Comparison of ENCODE assay signal across 11 mouse cellular contexts in the genomic region with DNA sequence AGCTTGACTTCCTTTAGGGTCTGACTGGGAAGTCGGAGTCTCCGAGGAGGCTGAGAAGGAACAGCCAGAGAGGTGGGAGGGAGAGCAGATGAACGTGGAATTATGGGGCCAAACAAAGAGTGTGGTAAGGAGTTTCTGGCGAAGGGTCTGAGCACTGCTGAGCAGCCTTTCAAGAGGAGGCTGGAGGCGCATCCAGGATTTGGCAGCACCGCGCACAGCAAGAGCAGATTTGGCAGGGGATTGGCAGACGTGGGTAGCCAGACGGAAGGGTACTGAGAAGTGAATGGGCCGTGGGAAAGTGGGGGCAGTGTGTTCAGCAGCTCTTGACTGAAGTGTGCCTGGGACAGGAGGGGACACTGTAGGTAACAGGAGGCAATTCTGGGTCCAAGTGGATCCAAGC. TPM values are rescaled to one million over a fixed set of nuclear protein-coding genes. Genes with fewer than 3 reads are reported as not detected.
DNase-seq lines count a peak whose midpoint lies in the region; ATAC-seq and TF ChIP-seq lines count a peak whose summit lies in the region.
"Had no signal": no experiment of that assay in that cellular context is flagged by ENCODE, and none has a peak within 500 bp of the region (broad histone marks: within the 10 kb centered on the region; RNA-seq: fewer than 3 reads in every experiment).

No protein-coding gene starts in this region.

- H3K27me3 ChIP-seq in forebrain, embryonic 14.5 days (replicated peaks; ENCODE audit: control insufficient read depth, insufficient read depth, low read length), result no peaks in the 10 kb centered on the region
- H3K27me3 ChIP-seq in forebrain, embryonic 10.5 days (ENCODE audit: poor library complexity, severe bottlenecking), result peaks cover 17% of the 10 kb centered on the region; the same call in 1 of the 2 replicates
- H3K27me3 ChIP-seq in midbrain, postnatal 0 days (ENCODE audit: insufficient read depth, low read length), result no peaks in the 10 kb centered on the region
- H3K27me3 ChIP-seq in intestine, postnatal 0 days (replicated peaks; ENCODE audit: control insufficient read depth, insufficient read depth, low read length), result no peaks in the 10 kb centered on the region
- H3K27me3 ChIP-seq: neural tube, embryonic 13.5 days had no signal

- H3K4me3 ChIP-seq in forebrain, embryonic 14.5 days (ENCODE audit: low read depth, low read length), result no peak overlapping the region
- no peak overlapping the region for H3K4me3 ChIP-seq in forebrain, embryonic 10.5 days
- no peak overlapping the region for H3K4me3 ChIP-seq in midbrain, postnatal 0 days (ENCODE audit: low read depth, low read length)
- no peak overlapping the region for H3K4me3 ChIP-seq in intestine, postnatal 0 days (ENCODE audit: low read depth, low read length)
- H3K4me3 ChIP-seq: neural tube, embryonic 13.5 days had no signal

- 30% methylated on average over 10 of the region's 10 CpGs for WGBS in forebrain, embryonic 14.5 days
- WGBS in forebrain, embryonic 10.5 days, result 73% methylated on average over 10 of the region's 10 CpGs
- 52% methylated on average over 10 of the region's 10 CpGs for WGBS in midbrain, postnatal 0 days
- whole genome bisulfite sequencing in intestine, postnatal 0 days, result 82% methylated on average over 10 of the region's 10 CpGs

- H3K4me1 ChIP-seq in forebrain, embryonic 14.5 days (ENCODE audit: control insufficient read depth, insufficient read depth, low read length), result peaks cover 42% of the 10 kb centered on the region
- peaks cover 25% of the 10 kb centered on the region for H3K4me1 ChIP-seq in forebrain, embryonic 10.5 days
- peaks cover 19% of the 10 kb centered on the region for H3K4me1 ChIP-seq in midbrain, postnatal 0 days (ENCODE audit: insufficient read depth, low read length)
- no peaks in the 10 kb centered on the region for H3K4me1 ChIP-seq in intestine, postnatal 0 days (replicated peaks; ENCODE audit: control insufficient read depth, insufficient read depth, low read length)

- DNase-seq in forebrain, embryonic 14.5 days (ENCODE audit: low spot score), result peak; percentile 86
- DNase-seq in forebrain, embryonic 10.5 days (ENCODE audit: extremely low spot score, low spot score), result no peak
- peak; percentile 86 to 89 for DNase-seq in cerebellum, postnatal 14 days
- peak; percentile 87 to 88 for DNase-seq in layer of hippocampus, adult 8-10 months (ENCODE audit: low spot score in 2 of 2)
- DNase-seq in midbrain, postnatal 0 days (ENCODE audit: low spot score), result peak; percentile 90
- no peak for DNase-seq in MN1 (ENCODE audit: low spot score)
- no peak for DNase-seq in spleen, postnatal 4 days (ENCODE audit: low spot score in 2 of 2)
- DNase-seq: heart, postnatal 10 days; lung, postnatal 14 days had no signal

- H3K27ac ChIP-seq in forebrain, embryonic 14.5 days (ENCODE audit: low read depth, low read length), result 0 out of 2 replicates have a peak overlapping the region, but pooled peaks have one; percentile 44
- H3K27ac ChIP-seq in forebrain, embryonic 10.5 days, result no peak overlapping the region
- H3K27ac ChIP-seq in midbrain, postnatal 0 days (ENCODE audit: low read depth, low read length), result no peak overlapping the region
- no peak overlapping the region for H3K27ac ChIP-seq in intestine, postnatal 0 days (ENCODE audit: low read depth, low read length)
- H3K27ac ChIP-seq: neural tube, embryonic 13.5 days had no signal

- H3K36me3 ChIP-seq in forebrain, embryonic 14.5 days (ENCODE audit: control insufficient read depth, insufficient read depth, low read length), result no peaks in the 10 kb centered on the region
- H3K36me3 ChIP-seq in forebrain, embryonic 10.5 days (replicated peaks), result no peaks in the 10 kb centered on the region
- H3K36me3 ChIP-seq in midbrain, postnatal 0 days (ENCODE audit: insufficient read depth, low read length), result no peaks in the 10 kb centered on the region
- H3K36me3 ChIP-seq in intestine, postnatal 0 days (ENCODE audit: control insufficient read depth, insufficient read depth), result no peaks in the 10 kb centered on the region
- H3K36me3 ChIP-seq: neural tube, embryonic 13.5 days had no signal

- peak; percentile 50 for ATAC-seq in forebrain, embryonic 14.5 days
- no peak for ATAC-seq in midbrain, postnatal 0 days (ENCODE audit: low FRiP score)
- ATAC-seq in intestine, postnatal 0 days, result no peak

- no peak overlapping the region for H3K4me2 ChIP-seq in forebrain, embryonic 14.5 days (ENCODE audit: low read length)
- H3K4me2 ChIP-seq in midbrain, postnatal 0 days (ENCODE audit: low read depth, low read length, poor library complexity, severe bottlenecking), result no peak overlapping the region
- H3K4me2 ChIP-seq in intestine, postnatal 0 days (replicated peaks; ENCODE audit: low read depth), result no peak overlapping the region
- H3K4me2 ChIP-seq: neural tube, embryonic 13.5 days had no signal

- no peak for TF ChIP-seq CTCF in midbrain, postnatal 0 days (IDR thresholded peaks at IDR 0.05)
- TF ChIP-seq CTCF in intestine, postnatal 0 days (IDR thresholded peaks at IDR 0.05; ENCODE audit: low read depth), result no peak

- H3K9ac ChIP-seq in forebrain, embryonic 14.5 days (ENCODE audit: low read length), result no peak overlapping the region
- H3K9ac ChIP-seq in midbrain, postnatal 0 days (replicated peaks; ENCODE audit: low read length, poor library complexity, severe bottlenecking), result no peak overlapping the region
- H3K9ac ChIP-seq in intestine, postnatal 0 days (ENCODE audit: low read depth, low read length), result no peak overlapping the region
- H3K9ac ChIP-seq: neural tube, embryonic 13.5 days had no signal

- no peaks in the 10 kb centered on the region for H3K9me3 ChIP-seq in forebrain, embryonic 14.5 days (replicated peaks; ENCODE audit: control insufficient read depth, low read length)
- no peaks in the 10 kb centered on the region for H3K9me3 ChIP-seq in forebrain, embryonic 10.5 days
- H3K9me3 ChIP-seq in midbrain, postnatal 0 days (ENCODE audit: low read length), result no peaks in the 10 kb centered on the region
- H3K9me3 ChIP-seq in intestine, postnatal 0 days (ENCODE audit: control insufficient read depth), result no peaks in the 10 kb centered on the region
- H3K9me3 ChIP-seq: neural tube, embryonic 13.5 days had no signal

RNA-seq across cellular contexts. Expression of a gene that starts 18.8 kb away (rescaled TPM):
- polyA plus RNA-seq in forebrain, embryonic 14.5 days (2014; fragmentation: Nextera tagmentation; extraction: Ambion mirVana), result not detected in 2 replicates
- polyA plus RNA-seq in forebrain, embryonic 10.5 days (2016; fragmentation: Nextera tagmentation; extraction: Ambion mirVana), result not detected in 2 replicates
- not detected for total RNA-seq in layer of hippocampus, adult 8-10 months (2022)
- not detected in 2 replicates for total RNA-seq in midbrain, postnatal 0 days (2014; rRNA removed)
- polyA plus RNA-seq in midbrain, postnatal 0 days (2015; fragmentation: Nextera tagmentation; extraction: Ambion mirVana), result not detected in 2 replicates
- 0.17 TPM in 1 of 2 replicates, not detected in the other for polyA plus RNA-seq in intestine, postnatal 0 days (2015; fragmentation: Nextera tagmentation; extraction: Ambion mirVana)
- total RNA-seq: heart, postnatal 10 days had no signal
- polyA plus RNA-seq: neural tube, embryonic 13.5 days had no signal

RNA-seq across cellular contexts. Expression of a gene that starts 56.9 kb away (rescaled TPM):
- polyA plus RNA-seq in forebrain, embryonic 14.5 days (2014; fragmentation: Nextera tagmentation; extraction: Ambion mirVana), result 25.8 and 30.7 TPM in 2 replicates
- 3.4 and 3.9 TPM in 2 replicates for polyA plus RNA-seq in forebrain, embryonic 10.5 days (2016; fragmentation: Nextera tagmentation; extraction: Ambion mirVana)
- total RNA-seq in layer of hippocampus, adult 8-10 months (2022), result 100 to 1,000 TPM; 130 to 163 (median 141) TPM
- total RNA-seq in midbrain, postnatal 0 days (2014; rRNA removed), result 207 and 209 TPM in 2 replicates
- polyA plus RNA-seq in midbrain, postnatal 0 days (2015; fragmentation: Nextera tagmentation; extraction: Ambion mirVana), result 68.6 and 72.5 TPM in 2 replicates
- polyA plus RNA-seq in intestine, postnatal 0 days (2015; fragmentation: Nextera tagmentation; extraction: Ambion mirVana), result 2.6 and 2.7 TPM in 2 replicates

RNA-seq across cellular contexts. Expression of a gene that starts 58.6 kb away (rescaled TPM):
- 2.8 and 2.9 TPM in 2 replicates for polyA plus RNA-seq in forebrain, embryonic 14.5 days (2014; fragmentation: Nextera tagmentation; extraction: Ambion mirVana)
- polyA plus RNA-seq in forebrain, embryonic 10.5 days (2016; fragmentation: Nextera tagmentation; extraction: Ambion mirVana), result 0.65 and 0.93 TPM in 2 replicates
- total RNA-seq in layer of hippocampus, adult 8-10 months (2022), result 1 to 10 TPM in 2 of 4 experiments, under 1 TPM in 2; 0.19 to 1.3 (median 0.85) TPM
- 2.2 and 13.2 TPM in 2 replicates for total RNA-seq in midbrain, postnatal 0 days (2014; rRNA removed)
- polyA plus RNA-seq in midbrain, postnatal 0 days (2015; fragmentation: Nextera tagmentation; extraction: Ambion mirVana), result 0.63 and 1.1 TPM in 2 replicates
- 19.0 and 20.4 TPM in 2 replicates for polyA plus RNA-seq in intestine, postnatal 0 days (2015; fragmentation: Nextera tagmentation; extraction: Ambion mirVana)

Comparison
In these comparisons a context has a peak if more than half of its experiments do, and no peak if none do; other contexts are left out.
1. DNase-seq: peak in forebrain, embryonic 14.5 days (single experiment), cerebellum, postnatal 14 days (2 of 2), layer of hippocampus, adult 8-10 months (2 of 2) and midbrain, postnatal 0 days (single experiment); none in forebrain, embryonic 10.5 days (single experiment), MN1 (single experiment) and spleen, postnatal 4 days (0 of 2).